Mouse (Mus musculus) MEL (cell line): ENCODE data around the gene Zfp457.

ENCODE experiments used
- CTCF ChIP-seq, 3 experiments: IDR thresholded peaks in 2 of 3; conservative IDR thresholded peaks in 1 of 3; 2 replicates each; pipeline ENCODE4 v1.5.1; 2011 to 2012; ENCODE audit warnings: low read length in 3 of 3, low read depth in 2 of 3, mild to moderate bottlenecking in 2 of 3, improper control_type of control experiment in 1 of 3, inconsistent platforms in 1 of 3, mixed read lengths in 1 of 3, moderate library complexity in 1 of 3; ENCODE audit not compliant: control insufficient read depth in 1 of 3, insufficient read depth in 1 of 3, poor library complexity in 1 of 3, severe bottlenecking in 1 of 3
- KAT2A ChIP-seq: conservative IDR thresholded peaks from 2 replicates; pipeline ENCODE4 v1.6.1; 2012; ENCODE audit warnings: low read depth, low read length, improper control_type of control experiment, inconsistent platforms
- MYC ChIP-seq: IDR thresholded peaks from 2 replicates; pipeline ENCODE4 v1.6.1; 2011; ENCODE audit warnings: low read depth, mild to moderate bottlenecking, low read length, improper control_type of control experiment, moderate library complexity
- NRF1 ChIP-seq: IDR thresholded peaks from 2 replicates; pipeline ENCODE4 v1.6.1; 2014; ENCODE audit warnings: low read depth, mild to moderate bottlenecking, inconsistent platforms, low read length, improper control_type of control experiment, moderate library complexity; ENCODE audit not compliant: poor library complexity, insufficient read depth, severe bottlenecking
- POLR2A ChIP-seq, 2 experiments: IDR thresholded peaks; 2 replicates each; pipeline ENCODE4 v1.6.1; 2011 to 2012; ENCODE audit warnings: low read length in 2 of 2, mild to moderate bottlenecking in 2 of 2, control low read depth in 1 of 2, improper control_type of control experiment in 1 of 2, low read depth in 1 of 2, moderate library complexity in 1 of 2; ENCODE audit not compliant: control insufficient read depth in 1 of 2, insufficient read depth in 1 of 2, poor library complexity in 1 of 2
- TAL1 ChIP-seq: IDR thresholded peaks from 2 replicates; pipeline ENCODE4 v1.6.1; 2012; ENCODE audit warnings: mild to moderate bottlenecking, inconsistent platforms, low read length, moderate library complexity, mixed read lengths

DNA sequence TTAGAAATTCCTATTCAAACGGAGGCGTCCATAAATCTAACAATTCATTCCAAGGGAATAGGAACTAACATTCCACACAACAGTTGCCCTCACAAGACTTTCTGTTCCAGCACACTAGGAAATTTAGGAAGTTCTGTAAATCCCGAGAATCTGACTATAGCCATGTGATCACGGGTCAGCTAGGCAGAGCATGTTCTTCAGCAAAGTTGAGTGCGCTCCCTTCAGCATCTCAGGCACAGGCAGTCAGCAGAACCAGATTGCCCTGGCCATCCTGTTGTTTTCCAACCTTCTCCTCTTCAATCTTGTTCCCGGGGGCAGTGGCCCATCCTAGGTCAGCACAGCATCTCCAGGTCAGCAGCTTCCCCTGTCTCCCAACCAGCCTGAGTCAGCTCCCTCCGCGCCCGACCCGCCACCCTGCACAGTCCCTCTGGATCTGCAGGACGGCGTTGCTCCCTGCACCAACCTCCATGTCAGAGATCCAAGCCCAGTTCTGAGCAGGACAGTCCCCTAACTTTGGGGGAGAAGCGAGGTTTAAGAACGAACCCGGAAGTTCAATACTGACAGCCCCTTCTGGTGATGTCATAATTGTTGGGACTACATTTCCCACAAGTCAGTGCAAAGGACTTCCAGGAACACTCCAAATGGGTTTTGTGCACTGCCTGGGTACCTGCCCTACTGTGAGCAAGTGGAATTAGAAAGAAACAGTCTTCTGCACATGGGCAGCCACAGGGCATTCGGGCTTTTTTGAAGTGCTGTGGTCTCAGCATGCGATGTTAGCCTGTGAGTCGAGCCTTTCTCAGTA lies 37.5 kb downstream of the Zfp457 start:
- TF ChIP-seq KAT2A (peak; percentile 79), MYC (peak; percentile 33; the same call in 1 of the 2 replicates), NRF1 (no peak), POLR2A (IDR thresholded peaks at IDR 0.05; ENCODE audit: control insufficient read depth in 1 of 2, insufficient read depth in 1 of 2, low read depth in 1 of 2, low read length in 2 of 2, poor library complexity in 1 of 2) (peak in 1 of 2 experiments; percentile 70; a peak in 2 of 4 replicates), CTCF (IDR thresholded peaks at IDR 0.05 in 2 of 3, conservative IDR thresholded peaks at IDR 0.05 in 1 of 3; ENCODE audit: control insufficient read depth in 1 of 3, insufficient read depth in 1 of 3, low read depth in 2 of 3, low read length in 3 of 3, poor library complexity in 1 of 3, severe bottlenecking in 1 of 3) (no peak), TAL1 (no peak)
